Mouse (Mus musculus) liver, postnatal 0 days (tissue): ENCODE measurements around the gene Vwa2. TPM values are rescaled to one million over a fixed set of nuclear protein-coding genes. Genes with fewer than 3 reads are reported as not detected.

Source experiments
- ATAC-seq: fragments of 200-750 bp; cut with Nextera tagmentation; 2 replicates; pipeline ENCODE4 v1.8.0; 2017; ENCODE audit warnings: mild to moderate bottlenecking, moderate library complexity
- DNase-seq: peaks from one replicate; pipeline ENCODE4 v3.0.0-alpha.2; 2016
- H3K27ac ChIP-seq: fragments of 300-500 bp; sonication (generic); 2 replicates; pipeline ENCODE4 v1.5.1; 2014; ENCODE audit warnings: antibody characterized with exemption, moderate library complexity, mild to moderate bottlenecking, low read depth
- H3K27me3 ChIP-seq: fragments of 300-500 bp; sonication (generic); 2 replicates; pipeline ENCODE4 v1.6.1; 2014; ENCODE audit warnings: low read length, control low read depth, mixed read lengths; ENCODE audit not compliant: insufficient read depth
- H3K36me3 ChIP-seq: fragments of 300-500 bp; sonication (generic); replicated peaks from 2 replicates; pipeline ENCODE4 v1.6.1; 2014; ENCODE audit warnings: mild to moderate bottlenecking, control low read depth, low read length, moderate library complexity, mixed read lengths; ENCODE audit not compliant: insufficient read depth
- H3K4me1 ChIP-seq: fragments of 300-500 bp; sonication (generic); 2 replicates; pipeline ENCODE4 v1.6.1; 2014; ENCODE audit warnings: antibody characterized with exemption, mild to moderate bottlenecking, control low read depth; ENCODE audit not compliant: insufficient read depth
- H3K4me2 ChIP-seq: fragments of 300-500 bp; sonication (generic); 2 replicates; pipeline ENCODE4 v1.6.1; 2014; ENCODE audit warnings: low read depth, mild to moderate bottlenecking, low read length, moderate library complexity, mixed read lengths
- H3K4me3 ChIP-seq: fragments of 300-500 bp; sonication (generic); 2 replicates; pipeline ENCODE4 v1.5.1; 2014; ENCODE audit warnings: low read depth, low read length
- H3K9ac ChIP-seq: fragments of 300-500 bp; sonication (generic); replicated peaks from 2 replicates; pipeline ENCODE4 v1.6.1; 2014; ENCODE audit warnings: mild to moderate bottlenecking, moderate library complexity
- H3K9me3 ChIP-seq: fragments of 300-500 bp; sonication (generic); 2 replicates; pipeline ENCODE4 v1.6.1; 2016; ENCODE audit warnings: mild to moderate bottlenecking, control low read depth, low read length, mixed read lengths
- CTCF ChIP-seq: sonication (generic); IDR thresholded peaks from 2 replicates; pipeline ENCODE4 v1.5.1; 2016; ENCODE audit warnings: antibody characterized with exemption, low read depth
- EP300 ChIP-seq: IDR thresholded peaks from 2 replicates; pipeline ENCODE4 v1.6.1; 2016; ENCODE audit warnings: antibody characterized with exemption, low read depth, mild to moderate bottlenecking
- WGBS: fragments of 180-500 bp; shearing (Covaris S2); extraction: QIAGEN DNeasy Blood & Tissue Kit; methylation state at CpG from one replicate; pipeline ENCODE4 v1.1.7; 2014; ENCODE audit not compliant: insufficient replicate concordance; 5-methylcytosine and 5-hydroxymethylcytosine counted together
- polyA plus RNA-seq: library from polyadenylated mRNA; unstranded; fragments of >200 nt; fragmentation: Nextera tagmentation; extraction: Ambion mirVana; gene quantifications from 2 replicates; pipeline ENCODE4 v1.2.1, GENCODE M21; 2015

The Vwa2 gene
- polyA plus RNA-seq, 1 experiment from 2014 or later = not detected

DNA sequence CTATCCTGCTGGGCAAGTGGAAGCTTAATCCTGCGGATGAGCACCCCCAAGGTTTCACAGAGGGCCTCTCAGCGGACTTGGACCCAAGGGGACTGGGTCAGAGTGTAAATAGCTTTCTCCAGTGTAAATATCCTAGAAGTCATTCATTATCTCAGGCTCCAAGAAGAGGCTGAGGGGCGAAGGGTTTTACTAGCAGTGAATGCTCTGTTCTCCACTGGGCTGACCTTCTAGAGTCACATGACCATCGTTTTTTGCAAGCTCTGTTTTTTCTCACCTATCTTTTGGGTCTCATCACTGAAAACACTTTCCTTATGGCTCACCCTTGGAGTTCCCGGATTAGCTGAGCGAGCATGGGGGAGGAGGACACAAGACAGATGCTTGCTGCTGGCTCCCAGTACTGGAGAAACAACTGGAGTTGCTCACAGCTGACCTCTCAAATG is 84.6 kb downstream of the Vwa2 start:
- TF ChIP-seq EP300 (no peak), CTCF (no peak)
- H3K4me2 ChIP-seq = no peak overlapping the region
- no peak overlapping the region for H3K27ac ChIP-seq
- no peaks in the 10 kb centered on the region for H3K4me1 ChIP-seq
- H3K4me3 ChIP-seq = no peak overlapping the region
- 47% methylated on average over 6 of the region's 6 CpGs for WGBS
- no peaks in the 10 kb centered on the region for H3K27me3 ChIP-seq
- DNase-seq = no peak
- ATAC-seq = no peak; the same call in 1 of the 2 replicates
- H3K36me3 ChIP-seq = no peaks in the 10 kb centered on the region
- H3K9me3 ChIP-seq = no peaks in the 10 kb centered on the region
- H3K9ac ChIP-seq = no peak overlapping the region

DNA sequence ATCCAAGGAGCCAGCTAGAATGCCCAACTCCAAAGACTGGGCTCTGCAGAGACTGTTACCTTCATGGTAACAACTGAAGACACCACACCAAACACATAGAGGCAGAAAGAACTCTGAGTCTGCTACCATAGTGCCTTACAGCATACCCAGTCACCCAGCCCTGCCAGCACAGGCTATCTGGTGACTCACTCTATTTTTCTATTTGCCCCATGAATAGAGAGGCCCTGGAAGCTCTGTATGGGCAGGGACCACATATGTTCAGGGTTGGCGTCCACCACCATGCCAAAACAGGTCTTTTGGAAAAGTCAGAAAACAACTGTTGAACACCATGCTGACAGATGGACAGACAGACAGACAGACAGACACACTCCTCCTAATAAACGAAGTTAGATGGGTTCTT is 85.0 kb downstream of the Vwa2 start:
- ATAC-seq = no peak
- TF ChIP-seq CTCF = no peak
- TF ChIP-seq EP300 = no peak
- Histone ChIP-seq H3K4me2 (no peak overlapping the region), H3K36me3 (no peaks in the 10 kb centered on the region), H3K9ac (no peak overlapping the region), H3K9me3 (no peaks in the 10 kb centered on the region), H3K4me1 (no peaks in the 10 kb centered on the region), H3K4me3 (no peak overlapping the region), H3K27me3 (no peaks in the 10 kb centered on the region), H3K27ac (no peak overlapping the region)
- no peak for DNase-seq
- 65% methylated on average over 2 of the region's 2 CpGs for WGBS

DNA sequence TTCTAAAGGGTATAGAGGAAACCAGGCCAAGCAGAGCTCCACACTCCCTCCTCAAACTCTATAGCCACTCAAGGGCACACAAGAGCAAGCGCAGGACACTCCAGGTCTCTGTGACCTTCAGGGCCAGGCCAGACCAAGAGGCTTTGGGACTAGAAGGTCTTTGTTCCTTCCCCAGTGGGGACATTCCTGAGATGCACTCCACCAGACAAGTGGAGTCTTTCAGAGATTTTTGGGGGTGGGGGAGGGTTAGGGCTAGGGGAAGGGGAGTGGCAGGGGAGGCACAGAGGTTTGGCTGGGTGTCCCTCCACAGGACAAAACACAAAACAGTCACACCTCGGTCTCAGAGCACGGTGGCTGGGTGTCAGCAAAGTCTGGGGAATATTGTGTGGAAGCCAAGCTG is 85.6 kb downstream of the Vwa2 start:
- no peak for TF ChIP-seq CTCF
- no peak for TF ChIP-seq EP300
- H3K4me2 ChIP-seq = no peak overlapping the region
- no peaks in the 10 kb centered on the region for H3K4me1 ChIP-seq
- H3K9me3 ChIP-seq = no peaks in the 10 kb centered on the region
- H3K27me3 ChIP-seq = no peaks in the 10 kb centered on the region
- no peak for ATAC-seq
- no peak for DNase-seq
- 55% methylated on average over 3 of the region's 3 CpGs for WGBS
- H3K27ac ChIP-seq = no peak overlapping the region
- H3K9ac ChIP-seq = no peak overlapping the region
- H3K36me3 ChIP-seq = no peaks in the 10 kb centered on the region
- no peak overlapping the region for H3K4me3 ChIP-seq

Other genes starting within 250 kb of the Vwa2 start
- 0.47 and 0.63 TPM in 2 replicates for gene Adrb1, start 152.1 kb upstream of the Vwa2 start, polyA plus RNA-seq
- gene Ccdc186, start 52.1 kb upstream of the Vwa2 start, polyA plus RNA-seq = 3.8 and 4.6 TPM in 2 replicates
- gene Tdrd1, start 48.0 kb upstream of the Vwa2 start, polyA plus RNA-seq = not detected in 2 replicates
- 1.1 and 1.5 TPM in 2 replicates for gene Afap1l2, start 134.0 kb downstream of the Vwa2 start, polyA plus RNA-seq